Mouse (Mus musculus) spleen, adult 2 months (tissue): ENCODE data around the gene Pnpla3. TPM values are rescaled to one million over a fixed set of nuclear protein-coding genes. Genes with fewer than 3 reads are reported as not detected.

Experiments
- DNase-seq, 2 experiments: peaks; one replicate each; pipeline versions ENCODE4 v3.0.0 to v3.0.0-alpha.2; 2012 to 2021; ENCODE audit warnings: low spot score in 2 of 2, low read depth in 1 of 2
- H3K27ac ChIP-seq: fragments of 200-500 bp; 2 replicates; pipeline ENCODE4 v1.5.1; 2012; ENCODE audit warnings: low read length, inconsistent platforms; ENCODE audit not compliant: insufficient read depth
- H3K27me3 ChIP-seq: fragments of 200-500 bp; 2 replicates; pipeline ENCODE4 v1.6.1; 2012; ENCODE audit warnings: mild to moderate bottlenecking, moderate library complexity, low read length, inconsistent platforms; ENCODE audit not compliant: control insufficient read depth, insufficient read depth
- H3K36me3 ChIP-seq: fragments of 200-500 bp; 2 replicates; pipeline ENCODE4 v1.6.1; 2012; ENCODE audit warnings: mild to moderate bottlenecking, low read length, inconsistent platforms; ENCODE audit not compliant: control insufficient read depth, insufficient read depth
- H3K4me1 ChIP-seq: fragments of 200-500 bp; 2 replicates; pipeline ENCODE4 v1.6.1; 2011; ENCODE audit warnings: inconsistent platforms; ENCODE audit not compliant: control insufficient read depth, insufficient read depth, insufficient read length
- H3K4me3 ChIP-seq: fragments of 200-500 bp; 2 replicates; pipeline ENCODE4 v1.5.1; 2011; ENCODE audit warnings: mild to moderate bottlenecking, inconsistent platforms; ENCODE audit not compliant: insufficient read depth, insufficient read length; ENCODE audit errors: extremely low read depth
- CTCF ChIP-seq: fragments of 200-500 bp; IDR thresholded peaks from 2 replicates; pipeline ENCODE4 v1.5.1; 2011; ENCODE audit warnings: mild to moderate bottlenecking, inconsistent platforms; ENCODE audit not compliant: insufficient read depth, insufficient read length, insufficient replicate concordance; ENCODE audit errors: extremely low read depth
- POLR2A ChIP-seq: fragments of 200-500 bp; IDR thresholded peaks from 2 replicates; pipeline ENCODE4 v1.6.1; 2011; ENCODE audit warnings: low read depth, low read length, inconsistent platforms
- WGBS: fragments of 180-500 bp; shearing (Covaris S2); methylation state at CpG from one replicate; pipeline ENCODE4 v1.1.7; 2018; 5-methylcytosine and 5-hydroxymethylcytosine counted together
- polyA plus RNA-seq: library from polyadenylated mRNA; depleted of rRNA; stranded (reverse); fragments of >200 nt; gene quantifications from 2 replicates; pipeline ENCODE4 v1.2.3, GENCODE M21; 2012; rRNA removed

Gene Pnpla3
- polyA plus RNA-seq, 1 experiment, result 1.8 TPM

GRCm38 (mm10) chr15:84234794-84235581 is 67.4 kb downstream of the Pnpla3 start:
- DNase-seq, result no peak
- Histone ChIP-seq H3K4me3 (no peak overlapping the region), H3K36me3 (no peaks in the 10 kb centered on the region), H3K27ac (0 out of 2 replicates have a peak overlapping the region, but pooled peaks have one; percentile 10), H3K27me3 (peaks cover 8% of the 10 kb centered on the region), H3K4me1 (peaks cover 10% of the 10 kb centered on the region)
- 85% methylated on average over 7 of the region's 7 CpGs for WGBS
- TF ChIP-seq CTCF, result no peak

GRCm38 (mm10) chr15:84235646-84236045 is 68.0 kb downstream of the Pnpla3 start:
- Histone ChIP-seq H3K27me3 (peaks cover 8% of the 10 kb centered on the region), H3K4me3 (no peak overlapping the region), H3K36me3 (no peaks in the 10 kb centered on the region), H3K27ac (no peak overlapping the region), H3K4me1 (peaks cover 10% of the 10 kb centered on the region)
- TF ChIP-seq CTCF (no peak), POLR2A (no peak)
- DNase-seq, result peak; percentile 26 to 48
- WGBS, result 7% methylated on average over 7 of the region's 7 CpGs

Other genes with a start within 250 kb of the Pnpla3 start
- not detected in 2 replicates for gene Efcab6, start 102.5 kb upstream of the Pnpla3 start, polyA plus RNA-seq
- 0.29 and 0.32 TPM in 2 replicates for gene Sult4a1, start 62.1 kb upstream of the Pnpla3 start, polyA plus RNA-seq
- gene Pnpla5, start 44.7 kb upstream of the Pnpla3 start, polyA plus RNA-seq, result not detected in 2 replicates
- gene Samm50, start 24.4 kb downstream of the Pnpla3 start, polyA plus RNA-seq, result 8.5 and 9.0 TPM in 2 replicates
- 38.6 and 39.9 TPM in 2 replicates for gene Parvb, start 64.2 kb downstream of the Pnpla3 start, polyA plus RNA-seq
- 75.0 and 77.1 TPM in 2 replicates for gene Parvg, start 156.2 kb downstream of the Pnpla3 start, polyA plus RNA-seq